Mouse (Mus musculus) intestine, embryonic 16.5 days (tissue): ENCODE results near the gene Relb. TPM values are rescaled to one million over a fixed set of nuclear protein-coding genes. Genes with fewer than 3 reads are reported as not detected.
A peak's percentile ranks its signal among the peaks of the same experiment; 100 is the strongest.
"Not testable (repeated sequence)": the region's sequence is repeated elsewhere in the genome, so short reads cannot be mapped to it uniquely, and the experiment has no call there.

Source experiments
- ATAC-seq: fragments of 200-750 bp; cut with Nextera tagmentation; 2 replicates; pipeline ENCODE4 v1.8.0; 2017; ENCODE audit warnings: moderate TSS enrichment, moderate library complexity
- H3K27ac ChIP-seq: fragments of 300-500 bp; sonication (generic); 2 replicates; pipeline ENCODE4 v1.5.1; 2014; ENCODE audit warnings: mild to moderate bottlenecking, low read length
- H3K27me3 ChIP-seq: fragments of 300-500 bp; sonication (generic); replicated peaks from 2 replicates; pipeline ENCODE4 v1.6.1; 2014; ENCODE audit warnings: low read length, control low read depth, mixed read lengths; ENCODE audit not compliant: control insufficient read depth, insufficient read depth
- H3K36me3 ChIP-seq: fragments of 300-500 bp; sonication (generic); 2 replicates; pipeline ENCODE4 v1.6.1; 2014; ENCODE audit warnings: low read length, control low read depth; ENCODE audit not compliant: control insufficient read depth, insufficient read depth
- H3K4me1 ChIP-seq: fragments of 300-500 bp; sonication (generic); 2 replicates; pipeline ENCODE4 v1.6.1; 2014; ENCODE audit warnings: low read length, control low read depth, mixed read lengths; ENCODE audit not compliant: control insufficient read depth, insufficient read depth
- H3K4me2 ChIP-seq: fragments of 300-500 bp; sonication (generic); 2 replicates; pipeline ENCODE4 v1.6.1; 2014; ENCODE audit warnings: low read depth, low read length, control low read depth
- H3K4me3 ChIP-seq: fragments of 300-500 bp; sonication (generic); 2 replicates; pipeline ENCODE4 v1.5.1; 2014; ENCODE audit warnings: mild to moderate bottlenecking, low read length
- H3K9ac ChIP-seq: fragments of 300-500 bp; sonication (generic); 2 replicates; pipeline ENCODE4 v1.6.1; 2014; ENCODE audit warnings: low read depth, low read length
- H3K9me3 ChIP-seq: fragments of 300-500 bp; sonication (generic); 2 replicates; pipeline ENCODE4 v1.6.1; 2016; ENCODE audit warnings: low read length, control low read depth; ENCODE audit not compliant: control insufficient read depth
- WGBS: fragments of 180-500 bp; shearing (Covaris S2); extraction: QIAGEN DNeasy Blood & Tissue Kit; methylation state at CpG from one replicate; pipeline ENCODE4 v1.1.7; 2014; 5-methylcytosine and 5-hydroxymethylcytosine counted together
- polyA plus RNA-seq: library from polyadenylated mRNA; unstranded; fragments of >200 nt; fragmentation: Nextera tagmentation; extraction: Ambion mirVana; gene quantifications from 2 replicates; pipeline ENCODE4 v1.2.1, GENCODE M21; 2015

Gene Relb
- polyA plus RNA-seq, 1 experiment from 2014 or later = 8.8 TPM

GRCm38 (mm10) chr7:19622241-19622640 lies 7.0 kb downstream of the Relb start:
- 26% methylated on average over 6 of the region's 6 CpGs for WGBS
- Histone ChIP-seq H3K9ac (no peak overlapping the region), H3K27me3 (no peaks in the 10 kb centered on the region), H3K4me1 (peaks cover 18% of the 10 kb centered on the region), H3K4me2 (no peak overlapping the region), H3K4me3 (no peak overlapping the region), H3K9me3 (no peaks in the 10 kb centered on the region), H3K27ac (no peak overlapping the region; the same call in 1 of the 2 replicates), H3K36me3 (no peaks in the 10 kb centered on the region; the same call in 1 of the 2 replicates)
- ATAC-seq = 0 out of 2 replicates have a peak, but pooled peaks have one; percentile 8

DNA sequence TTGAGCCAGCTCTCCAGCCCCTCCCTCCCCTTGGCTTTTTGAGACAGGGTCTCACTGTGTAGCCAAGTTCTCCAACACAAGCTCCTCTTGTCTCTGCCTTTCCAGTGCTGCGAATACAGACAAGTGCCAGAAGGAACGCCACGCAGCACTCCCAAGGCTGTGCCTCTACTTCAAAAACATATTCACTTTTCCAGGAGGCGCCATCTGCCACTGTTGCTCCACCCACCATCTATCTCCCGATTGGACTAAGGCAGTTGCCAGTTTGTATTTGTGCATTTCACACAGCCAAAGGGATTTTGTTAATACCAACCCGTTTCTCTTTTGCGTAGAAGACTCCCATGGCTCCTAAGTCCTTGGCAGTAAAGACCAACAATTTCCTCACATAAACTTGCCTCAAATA lies 8.4 kb downstream of the Relb start:
- Histone ChIP-seq H3K4me2 (no peak overlapping the region), H3K4me1 (peaks cover 18% of the 10 kb centered on the region), H3K4me3 (no peak overlapping the region), H3K9ac (no peak overlapping the region), H3K36me3 (no peaks in the 10 kb centered on the region; the same call in 1 of the 2 replicates), H3K27me3 (no peaks in the 10 kb centered on the region), H3K27ac (no peak overlapping the region), H3K9me3 (no peaks in the 10 kb centered on the region)
- WGBS = 90% methylated on average over 7 of the region's 7 CpGs
- no peak for ATAC-seq

DNA sequence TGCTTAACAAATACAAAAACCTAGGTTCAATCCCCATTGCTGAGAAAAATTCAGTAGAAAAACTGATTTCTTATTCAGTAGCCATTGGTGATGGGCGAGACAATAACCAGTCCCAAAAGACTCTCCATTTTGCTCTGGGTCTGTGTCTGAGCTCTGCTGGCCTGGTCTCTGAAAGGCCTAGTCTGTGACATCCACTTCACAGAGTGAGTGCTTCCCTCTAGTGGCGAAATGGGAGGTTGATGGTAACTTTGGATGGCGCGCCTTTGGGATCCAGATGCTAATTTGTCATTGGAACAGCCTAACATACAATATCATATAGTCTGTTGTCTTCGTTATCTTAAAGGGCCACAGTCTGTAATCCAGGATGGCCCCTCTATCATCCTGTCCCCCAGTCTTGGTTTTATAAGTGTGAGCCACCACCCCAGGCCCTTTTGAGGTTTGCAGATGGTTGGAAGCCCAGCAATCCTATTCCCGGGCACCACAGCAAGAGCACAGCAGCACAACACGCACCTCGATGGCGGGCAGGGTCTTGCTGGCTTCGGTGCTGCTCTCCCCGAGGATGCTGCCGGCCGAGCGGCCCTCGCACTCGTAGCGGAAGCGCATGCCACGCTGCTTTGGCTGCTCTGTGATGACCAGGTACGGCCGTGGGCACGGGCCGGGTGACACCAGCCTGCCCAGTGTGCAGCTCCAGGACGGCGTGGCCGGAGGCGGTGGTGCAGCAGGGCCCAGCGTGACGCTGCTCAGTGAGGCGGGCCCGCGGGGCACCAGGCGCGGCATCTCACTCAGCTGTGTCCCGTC lies 10.0 kb downstream of the Relb start:
- Histone ChIP-seq H3K27me3 (no peaks in the 10 kb centered on the region), H3K9me3 (no peaks in the 10 kb centered on the region), H3K27ac (no peak overlapping the region), H3K4me1 (peaks cover 18% of the 10 kb centered on the region), H3K9ac (peak overlapping the region; percentile 60), H3K4me3 (peak overlapping the region; percentile 28), H3K36me3 (peaks cover 2% of the 10 kb centered on the region; the same call in 1 of the 2 replicates), H3K4me2 (peak overlapping the region; percentile 50)
- WGBS = 11% methylated on average over 35 of the region's 35 CpGs
- peak; percentile 57 for ATAC-seq

DNA sequence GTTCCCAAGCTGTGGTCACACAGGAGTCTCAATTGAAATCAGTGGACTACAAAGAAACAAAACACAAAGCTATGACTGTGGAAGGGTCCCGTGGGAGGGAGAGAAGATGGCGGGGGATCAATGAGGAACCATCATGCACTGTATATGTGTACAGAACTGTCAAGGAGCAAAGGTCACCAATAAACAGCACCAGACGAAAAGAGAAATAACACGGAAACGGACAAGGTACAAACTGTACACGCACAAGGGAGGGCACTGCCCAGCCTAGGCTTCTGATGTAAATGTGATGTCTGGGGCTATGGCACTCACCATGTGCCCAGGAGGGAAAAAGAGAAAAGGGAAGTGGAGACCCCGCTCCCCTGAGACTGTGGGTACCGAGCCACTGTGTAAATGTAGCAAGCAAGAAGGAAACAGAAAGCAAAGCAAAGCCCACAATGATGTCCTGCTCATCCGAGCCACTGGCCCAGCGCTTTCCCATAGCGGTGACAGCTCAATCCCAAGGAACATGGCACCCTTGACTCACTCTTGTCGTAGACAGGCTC lies 14.1 kb downstream of the Relb start:
- H3K27me3 ChIP-seq = no peaks in the 10 kb centered on the region
- no peak overlapping the region for H3K4me3 ChIP-seq
- no peak overlapping the region for H3K9ac ChIP-seq
- peaks cover 4% of the 10 kb centered on the region; the same call in 1 of the 2 replicates for H3K4me1 ChIP-seq
- 79% methylated on average over 12 of the region's 12 CpGs for WGBS
- H3K27ac ChIP-seq = no peak overlapping the region
- ATAC-seq = peak; percentile 78
- peaks cover 2% of the 10 kb centered on the region; the same call in 1 of the 2 replicates for H3K36me3 ChIP-seq
- no peaks in the 10 kb centered on the region for H3K9me3 ChIP-seq
- H3K4me2 ChIP-seq = no peak overlapping the region

DNA sequence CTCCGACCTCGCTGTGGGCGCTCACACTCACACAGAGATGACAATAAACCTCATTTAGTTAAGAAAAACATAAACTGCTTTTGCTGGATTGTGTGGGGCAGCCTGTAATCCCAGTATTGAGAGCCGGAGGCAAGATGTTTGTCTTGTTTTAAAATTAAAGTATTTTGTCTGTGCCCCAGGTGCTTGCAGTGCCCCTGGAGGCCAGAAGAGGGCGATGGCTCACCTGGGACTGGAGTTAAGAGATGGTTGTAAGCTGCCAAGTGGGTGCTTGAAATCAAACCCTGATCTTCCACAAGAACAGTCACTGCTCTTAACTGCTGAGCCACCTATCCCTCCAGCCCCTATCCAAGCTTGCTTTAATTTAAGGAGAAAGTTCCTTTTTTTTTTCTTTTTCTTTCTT lies 18.3 kb downstream of the Relb start:
- no peaks in the 10 kb centered on the region for H3K4me1 ChIP-seq
- H3K9ac ChIP-seq = no peak overlapping the region
- WGBS = 84% methylated on average over 5 of the region's 5 CpGs
- no peak overlapping the region for H3K4me2 ChIP-seq
- no peak for ATAC-seq
- H3K36me3 ChIP-seq = peaks cover 2% of the 10 kb centered on the region; the same call in 1 of the 2 replicates
- no peaks in the 10 kb centered on the region for H3K9me3 ChIP-seq
- H3K4me3 ChIP-seq = no peak overlapping the region
- no peak overlapping the region for H3K27ac ChIP-seq
- H3K27me3 ChIP-seq = no peaks in the 10 kb centered on the region

DNA sequence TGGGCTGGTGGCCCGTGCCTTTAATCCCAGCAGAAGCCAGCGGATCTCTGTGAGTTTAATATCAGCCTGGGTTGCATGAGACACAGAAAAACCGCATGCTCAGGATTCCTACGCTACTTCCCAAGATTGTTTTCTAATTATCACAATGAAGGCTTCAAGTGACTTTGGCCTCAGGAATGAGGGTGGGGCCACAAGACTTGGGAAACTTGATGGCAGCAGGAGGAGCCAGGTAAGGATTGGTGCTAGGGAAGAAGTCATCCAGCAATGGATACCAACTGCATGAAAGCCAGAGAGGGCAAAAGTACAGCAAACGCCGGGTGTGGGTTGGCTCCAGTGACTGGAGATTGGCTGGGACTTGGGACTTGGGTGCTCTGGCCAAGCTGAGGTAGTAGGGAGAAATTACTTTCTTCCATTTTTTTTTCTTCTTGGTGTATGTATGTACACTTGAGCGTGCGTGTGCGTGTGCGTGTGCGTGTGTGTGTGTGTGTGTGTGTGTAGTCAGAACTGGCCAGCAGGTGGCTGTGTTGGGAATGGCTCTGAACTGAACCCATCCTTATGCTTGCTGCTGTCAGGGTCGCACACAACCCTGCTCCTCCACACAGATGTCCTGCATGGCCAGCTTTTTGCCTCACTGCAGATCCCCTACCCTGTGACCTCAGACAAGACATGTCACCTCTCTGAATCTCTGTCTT lies 19.5 kb downstream of the Relb start:
- Histone ChIP-seq H3K27ac (no peak overlapping the region), H3K36me3 (peaks cover 2% of the 10 kb centered on the region; the same call in 1 of the 2 replicates), H3K4me1 (no peaks in the 10 kb centered on the region), H3K9ac (no peak overlapping the region), H3K4me3 (no peak overlapping the region), H3K27me3 (no peaks in the 10 kb centered on the region), H3K4me2 (no peak overlapping the region), H3K9me3 (no peaks in the 10 kb centered on the region)
- ATAC-seq = peak; percentile 83
- 85% methylated on average over 12 of the region's 12 CpGs for WGBS

- H3K9ac ChIP-seq = no peak overlapping the region
- H3K4me3 ChIP-seq = no peak overlapping the region
- no peaks in the 10 kb centered on the region for H3K9me3 ChIP-seq
- H3K27ac ChIP-seq = no peak overlapping the region
- H3K36me3 ChIP-seq = no peaks in the 10 kb centered on the region
- no peaks in the 10 kb centered on the region for H3K27me3 ChIP-seq
- WGBS = 79% methylated on average over 5 of the region's 5 CpGs
- no peak for ATAC-seq
- H3K4me2 ChIP-seq = no peak overlapping the region
- peaks cover 9% of the 10 kb centered on the region for H3K4me1 ChIP-seq
These were observed 21.9 kb downstream of the Relb start for GRCm38 (mm10) chr7:19607291-19607690.

- H3K4me2 ChIP-seq = peak overlapping the region; percentile 30
- H3K36me3 ChIP-seq, H3K9ac ChIP-seq, H3K27me3 ChIP-seq, H3K9me3 ChIP-seq: not testable (repeated sequence)
- H3K27ac ChIP-seq = peak overlapping the region; percentile 20; the same call in 1 of the 2 replicates
- peak; percentile 36; the same call in 1 of the 2 replicates for ATAC-seq
- peak overlapping the region; percentile 94 for H3K4me3 ChIP-seq
- H3K4me1 ChIP-seq = peaks cover 19% of the 10 kb centered on the region
- 58% methylated on average over 10 of the region's 10 CpGs for WGBS
These were observed 24.5 kb downstream of the Relb start for GRCm38 (mm10) chr7:19604606-19605214.
